Mouse (Mus musculus) embryonic facial prominence, embryonic 12.5 days (tissue): ENCODE data around the gene Flvcr1. TPM values are rescaled to one million over a fixed set of nuclear protein-coding genes. Genes with fewer than 3 reads are reported as not detected.

ENCODE experiments used
- ATAC-seq: fragments of 200-750 bp; cut with Nextera tagmentation; 2 replicates; pipeline ENCODE4 v1.8.0; 2017; ENCODE audit not compliant: insufficient number of reproducible peaks, insufficient read depth, low FRiP score, low TSS enrichment
- H3K27ac ChIP-seq: fragments of 300-500 bp; sonication (generic); 2 replicates; pipeline ENCODE4 v1.5.1; 2016; ENCODE audit warnings: mild to moderate bottlenecking
- H3K27me3 ChIP-seq: fragments of 300-500 bp; sonication (generic); 2 replicates; pipeline ENCODE4 v1.6.1; 2016; ENCODE audit warnings: mild to moderate bottlenecking, moderate library complexity
- H3K36me3 ChIP-seq: fragments of 300-500 bp; sonication (generic); 2 replicates; pipeline ENCODE4 v1.6.1; 2016; ENCODE audit warnings: mild to moderate bottlenecking
- H3K4me1 ChIP-seq: fragments of 300-500 bp; sonication (generic); 2 replicates; pipeline ENCODE4 v1.6.1; 2016
- H3K4me2 ChIP-seq: fragments of 300-500 bp; sonication (generic); replicated peaks from 2 replicates; pipeline ENCODE4 v1.6.1; 2016; ENCODE audit warnings: mild to moderate bottlenecking, moderate library complexity
- H3K4me3 ChIP-seq: fragments of 300-500 bp; sonication (generic); 2 replicates; pipeline ENCODE4 v1.5.1; 2016; ENCODE audit warnings: mild to moderate bottlenecking
- H3K9ac ChIP-seq: fragments of 300-500 bp; sonication (generic); 2 replicates; pipeline ENCODE4 v1.6.1; 2016; ENCODE audit warnings: mild to moderate bottlenecking, moderate library complexity
- H3K9me3 ChIP-seq: fragments of 300-500 bp; sonication (generic); 2 replicates; pipeline ENCODE4 v1.6.1; 2016; ENCODE audit warnings: mild to moderate bottlenecking, moderate library complexity
- WGBS: fragments of 180-500 bp; shearing (Covaris S2); methylation state at CpG from one replicate; pipeline ENCODE4 v1.1.7; 2016; 5-methylcytosine and 5-hydroxymethylcytosine counted together
- polyA plus RNA-seq: library from polyadenylated mRNA; unstranded; fragments of >200 nt; fragmentation: Nextera tagmentation; extraction: Ambion mirVana; gene quantifications from 2 replicates; pipeline ENCODE4 v1.2.1, GENCODE M21; 2016

The Flvcr1 gene
- polyA plus RNA-seq, 1 experiment from 2014 or later: 7.6 TPM

DNA sequence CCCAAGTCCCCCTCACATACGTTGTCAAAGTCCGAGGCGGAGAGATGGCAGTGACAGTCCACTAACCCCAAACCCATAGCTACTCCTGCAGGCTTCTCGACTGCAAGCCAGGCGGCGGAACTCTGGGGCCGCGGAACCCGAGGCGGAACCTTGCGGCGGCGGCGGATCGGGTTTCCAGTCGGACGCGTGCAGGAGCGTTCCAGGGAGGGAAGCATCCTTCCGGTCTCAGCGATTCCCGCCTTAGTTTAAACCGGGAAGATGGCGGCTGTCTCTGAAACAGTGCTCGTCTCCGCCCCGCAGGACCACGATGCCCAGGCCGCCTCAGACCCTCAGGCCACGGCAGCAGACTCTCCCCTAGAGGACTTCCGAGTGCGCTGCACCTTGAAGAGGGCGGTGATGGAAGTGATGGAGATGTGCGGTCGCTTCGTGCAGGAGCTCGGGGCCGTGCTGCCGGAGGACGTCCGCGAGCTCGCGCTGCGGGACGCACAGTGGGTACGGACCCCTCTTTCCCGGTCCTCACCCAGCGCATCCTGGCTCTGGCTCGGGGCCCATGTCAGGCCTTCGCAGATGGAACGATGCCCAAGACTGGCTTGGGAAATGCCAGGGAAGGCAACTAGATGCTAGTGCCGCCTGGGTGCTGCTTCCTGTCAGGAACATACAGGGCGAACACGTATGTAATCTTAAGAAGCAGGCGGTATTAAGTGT lies 37.0 kb upstream of the Flvcr1 start, which contains the start of the genes Tatdn3 and Nsl1:
Tatdn3 (minus strand) TSS at position 152 of the 705 bp plus-strand sequence.
Nsl1 (plus strand) TSS at position 232 of the 705 bp plus-strand sequence.
- peak within 1 kb of the TSS; percentile 50; the same call in 1 of the 2 replicates for H3K27ac ChIP-seq
- ATAC-seq: peak; percentile 93
- H3K36me3 ChIP-seq: peaks cover 26% of the 10 kb centered on the region
- no peaks in the 10 kb centered on the region for H3K9me3 ChIP-seq
- H3K4me2 ChIP-seq: peak within 1 kb of the TSS; percentile 76
- peak within 1 kb of the TSS; percentile 88 for H3K4me3 ChIP-seq
- H3K9ac ChIP-seq: peak within 1 kb of the TSS; percentile 80
- peaks cover 13% of the 10 kb centered on the region for H3K4me1 ChIP-seq
- H3K27me3 ChIP-seq: no peaks in the 10 kb centered on the region
- under 1% methylated on average over 56 of the region's 56 CpGs for WGBS

DNA sequence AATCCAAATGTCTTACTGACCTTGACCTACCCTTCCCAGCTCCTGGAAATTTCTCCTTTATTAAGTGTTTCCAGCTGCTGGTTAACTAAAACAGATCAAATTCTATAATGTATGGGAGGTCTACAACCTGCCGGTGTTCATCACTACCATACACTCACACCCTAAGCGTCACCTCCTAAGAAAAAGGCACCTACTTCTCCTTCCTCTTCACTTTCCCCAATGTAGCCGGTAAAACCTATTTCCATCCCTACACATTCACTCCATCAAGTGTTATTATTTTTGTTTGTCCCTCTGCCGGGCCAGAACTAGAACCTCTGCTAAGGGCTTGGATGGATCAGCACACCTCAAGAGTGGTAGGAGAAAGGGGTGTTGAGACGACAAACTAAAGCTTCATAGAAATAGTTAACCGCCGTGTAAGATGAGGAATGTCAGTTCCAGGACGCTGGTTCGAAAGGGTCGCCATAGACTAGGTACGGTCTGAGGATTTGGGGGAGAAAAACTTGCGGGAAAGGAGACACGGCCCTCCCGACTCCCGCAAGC lies 36.4 kb upstream of the Flvcr1 start:
- Histone ChIP-seq H3K9ac (peak overlapping the region; percentile 80), H3K4me1 (peaks cover 13% of the 10 kb centered on the region), H3K4me3 (peak overlapping the region; percentile 88), H3K4me2 (peak overlapping the region; percentile 76), H3K27me3 (no peaks in the 10 kb centered on the region), H3K27ac (peak overlapping the region; percentile 50; the same call in 1 of the 2 replicates), H3K36me3 (peaks cover 23% of the 10 kb centered on the region), H3K9me3 (no peaks in the 10 kb centered on the region)
- ATAC-seq: no peak; the same call in 1 of the 2 replicates
- WGBS: 4% methylated on average over 15 of the region's 15 CpGs

GRCm38 (mm10) chr1:191057461-191057860 lies 31.5 kb upstream of the Flvcr1 start:
- H3K27ac ChIP-seq: no peak overlapping the region
- 58% methylated on average over 3 of the region's 3 CpGs for WGBS
- no peak overlapping the region for H3K9ac ChIP-seq
- H3K36me3 ChIP-seq: no peaks in the 10 kb centered on the region
- H3K4me2 ChIP-seq: no peak overlapping the region
- no peaks in the 10 kb centered on the region for H3K9me3 ChIP-seq
- H3K27me3 ChIP-seq: no peaks in the 10 kb centered on the region
- H3K4me1 ChIP-seq: peaks cover 8% of the 10 kb centered on the region; the same call in 1 of the 2 replicates
- no peak for ATAC-seq
- H3K4me3 ChIP-seq: no peak overlapping the region

GRCm38 (mm10) chr1:191055533-191055873 lies 29.5 kb upstream of the Flvcr1 start:
- no peaks in the 10 kb centered on the region for H3K27me3 ChIP-seq
- no peak for ATAC-seq
- H3K36me3 ChIP-seq: no peaks in the 10 kb centered on the region
- H3K9me3 ChIP-seq: no peaks in the 10 kb centered on the region
- H3K4me2 ChIP-seq: no peak overlapping the region
- no peaks in the 10 kb centered on the region for H3K4me1 ChIP-seq
- H3K4me3 ChIP-seq: no peak overlapping the region
- WGBS: 63% methylated on average over 2 of the region's 2 CpGs
- no peak overlapping the region for H3K9ac ChIP-seq
- no peak overlapping the region for H3K27ac ChIP-seq

DNA sequence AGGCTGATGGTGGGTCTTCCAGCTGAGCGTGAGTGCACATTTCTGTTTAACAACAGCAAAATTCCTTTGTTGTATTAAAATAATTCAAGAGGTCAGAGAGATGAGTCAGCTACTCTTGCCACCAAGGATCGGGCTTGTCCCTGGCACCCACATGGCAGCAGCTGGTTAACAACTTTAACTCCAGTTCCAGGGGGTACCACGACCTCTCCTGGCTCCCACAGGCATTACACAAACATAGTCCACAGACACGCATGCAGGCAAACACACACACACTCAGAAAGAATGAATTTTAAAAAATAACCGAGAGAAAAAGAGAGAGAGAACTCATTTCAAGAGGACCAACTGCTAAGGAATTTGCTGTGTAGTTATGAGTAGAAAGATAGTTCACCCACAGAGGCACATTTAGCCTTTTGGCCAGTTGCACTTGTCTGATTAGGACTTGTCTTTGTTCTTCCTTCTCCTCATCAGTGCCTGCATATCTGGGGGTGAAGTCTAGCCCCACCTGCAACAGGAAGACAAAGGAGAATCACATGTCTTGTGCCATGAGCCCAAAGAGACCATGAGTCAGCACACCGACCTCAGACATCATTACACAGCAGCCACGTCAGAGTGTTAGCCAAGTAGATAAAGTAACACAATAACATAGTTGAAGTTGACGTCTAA lies 29.0 kb upstream of the Flvcr1 start:
- Histone ChIP-seq H3K9ac (no peak overlapping the region), H3K4me1 (no peaks in the 10 kb centered on the region), H3K36me3 (no peaks in the 10 kb centered on the region), H3K27me3 (no peaks in the 10 kb centered on the region), H3K27ac (no peak overlapping the region), H3K4me2 (no peak overlapping the region), H3K4me3 (no peak overlapping the region), H3K9me3 (no peaks in the 10 kb centered on the region)
- WGBS: 72% methylated on average over 8 of the region's 8 CpGs
- ATAC-seq: no peak

GRCm38 (mm10) chr1:191053555-191053954 lies 27.6 kb upstream of the Flvcr1 start:
- Histone ChIP-seq H3K9me3 (no peaks in the 10 kb centered on the region), H3K27me3 (no peaks in the 10 kb centered on the region), H3K4me2 (no peak overlapping the region), H3K36me3 (no peaks in the 10 kb centered on the region), H3K9ac (no peak overlapping the region), H3K27ac (no peak overlapping the region), H3K4me3 (no peak overlapping the region), H3K4me1 (no peaks in the 10 kb centered on the region)
- 84% methylated on average over 3 of the region's 3 CpGs for WGBS
- ATAC-seq: no peak

DNA sequence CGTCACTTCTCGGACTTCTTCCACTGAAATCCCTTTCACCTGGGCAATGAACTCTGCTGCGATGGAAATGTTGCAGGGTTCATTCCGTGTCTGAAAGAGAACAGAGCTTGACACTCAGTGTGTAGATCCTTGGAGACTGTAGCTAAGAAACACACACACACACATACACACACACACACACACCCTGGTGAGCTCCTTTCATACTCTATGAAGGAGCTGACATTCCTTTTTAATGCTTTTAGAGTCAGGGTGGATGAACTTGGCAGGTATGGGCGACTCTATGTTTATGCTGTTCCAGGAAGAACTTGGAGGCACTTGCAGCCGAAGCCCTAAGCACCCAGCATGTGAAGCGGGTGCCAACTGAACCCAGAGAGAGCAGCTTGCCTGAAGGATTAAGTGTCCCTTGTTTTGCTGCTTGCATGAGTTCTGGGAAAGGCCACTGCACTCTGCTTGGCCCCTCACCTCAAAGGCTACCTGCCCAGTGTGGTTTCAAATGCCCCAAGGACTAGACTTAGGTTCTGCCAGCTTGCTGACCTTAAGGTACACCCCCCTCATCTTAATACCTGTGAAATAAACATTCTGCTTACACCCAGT lies 20.4 kb upstream of the Flvcr1 start:
- H3K9ac ChIP-seq: no peak overlapping the region
- no peaks in the 10 kb centered on the region for H3K4me1 ChIP-seq
- H3K9me3 ChIP-seq: no peaks in the 10 kb centered on the region
- H3K27me3 ChIP-seq: no peaks in the 10 kb centered on the region
- H3K36me3 ChIP-seq: no peaks in the 10 kb centered on the region
- H3K4me3 ChIP-seq: no peak overlapping the region
- no peak overlapping the region for H3K4me2 ChIP-seq
- ATAC-seq: no peak
- no peak overlapping the region for H3K27ac ChIP-seq
- WGBS: 67% methylated on average over 7 of the region's 7 CpGs

DNA sequence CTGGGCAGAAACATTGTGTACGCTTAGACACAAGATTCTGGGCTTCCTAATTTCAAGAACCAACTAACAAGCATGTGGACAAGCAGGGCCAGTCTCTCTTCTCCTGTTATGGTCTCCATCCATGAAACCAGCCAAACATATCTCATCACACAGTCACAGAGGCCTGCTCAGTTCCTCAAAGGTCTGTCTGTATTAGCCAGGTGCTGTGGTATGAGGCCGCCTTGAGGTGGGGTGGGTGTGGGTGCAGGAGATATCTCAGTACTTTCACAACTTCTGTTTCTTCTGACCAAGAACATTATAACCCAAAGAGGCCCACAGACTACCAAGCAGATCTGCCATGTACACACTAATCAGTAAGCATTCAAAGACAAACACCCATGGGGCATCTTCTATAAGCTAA lies 19.3 kb upstream of the Flvcr1 start:
- no peaks in the 10 kb centered on the region for H3K36me3 ChIP-seq
- H3K4me2 ChIP-seq: no peak overlapping the region
- ATAC-seq: no peak
- H3K27ac ChIP-seq: no peak overlapping the region
- H3K9me3 ChIP-seq: no peaks in the 10 kb centered on the region
- H3K27me3 ChIP-seq: no peaks in the 10 kb centered on the region
- no peaks in the 10 kb centered on the region for H3K4me1 ChIP-seq
- H3K9ac ChIP-seq: no peak overlapping the region
- 94% methylated on average over 2 of the region's 2 CpGs for WGBS
- no peak overlapping the region for H3K4me3 ChIP-seq

DNA sequence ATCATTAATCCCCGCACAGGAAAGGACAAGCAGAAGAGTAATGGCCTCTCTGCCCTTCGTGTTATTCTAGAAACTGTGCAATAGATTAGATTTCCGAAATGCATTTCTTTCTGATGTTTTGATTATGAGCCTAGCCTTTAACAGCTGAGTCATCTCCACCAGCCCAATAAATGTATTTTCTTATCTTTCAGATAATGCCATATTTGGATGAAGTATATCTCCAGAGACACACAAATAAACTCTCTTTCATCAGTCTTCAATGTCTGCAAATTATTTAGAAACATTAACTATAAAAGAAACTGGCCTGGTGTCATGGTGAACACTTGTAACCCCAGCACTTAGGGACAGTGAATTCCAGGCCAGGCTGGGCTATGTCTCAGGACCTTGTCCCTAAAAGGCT lies 16.7 kb upstream of the Flvcr1 start:
- Histone ChIP-seq H3K4me3 (no peak overlapping the region), H3K36me3 (no peaks in the 10 kb centered on the region), H3K4me1 (no peaks in the 10 kb centered on the region), H3K27me3 (no peaks in the 10 kb centered on the region), H3K9me3 (no peaks in the 10 kb centered on the region), H3K9ac (no peak overlapping the region), H3K27ac (no peak overlapping the region), H3K4me2 (no peak overlapping the region)
- ATAC-seq: no peak
- 78% methylated on average over 3 of the region's 3 CpGs for WGBS

DNA sequence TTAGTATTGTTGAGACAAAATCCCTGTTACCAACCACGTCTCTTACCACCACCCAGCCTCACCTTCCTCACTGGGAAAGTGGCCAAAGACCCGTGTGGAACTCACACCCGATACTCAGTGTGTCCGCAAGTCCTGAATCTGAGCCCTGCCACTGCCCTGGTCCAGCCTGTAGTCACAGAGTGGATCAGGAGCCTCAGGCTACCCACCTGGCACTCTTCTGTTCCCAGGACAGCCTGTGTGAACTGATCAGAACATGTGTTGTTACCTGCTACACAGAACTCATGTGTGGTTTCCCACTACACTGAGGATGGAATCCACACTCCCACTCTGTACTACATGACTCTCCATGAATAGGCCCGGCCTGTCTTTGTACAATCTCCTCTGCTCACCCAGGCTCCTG lies 16.1 kb upstream of the Flvcr1 start:
- ATAC-seq: no peak
- H3K9ac ChIP-seq: no peak overlapping the region
- H3K27ac ChIP-seq: no peak overlapping the region
- no peaks in the 10 kb centered on the region for H3K9me3 ChIP-seq
- no peaks in the 10 kb centered on the region for H3K36me3 ChIP-seq
- no peak overlapping the region for H3K4me3 ChIP-seq
- no peaks in the 10 kb centered on the region for H3K4me1 ChIP-seq
- no peak overlapping the region for H3K4me2 ChIP-seq
- 84% methylated on average over 5 of the region's 5 CpGs for WGBS
- no peaks in the 10 kb centered on the region for H3K27me3 ChIP-seq

- no peak overlapping the region for H3K27ac ChIP-seq
- ATAC-seq: no peak
- H3K9ac ChIP-seq: no peak overlapping the region
- H3K27me3 ChIP-seq: no peaks in the 10 kb centered on the region
- no peaks in the 10 kb centered on the region for H3K9me3 ChIP-seq
- no peak overlapping the region for H3K4me2 ChIP-seq
- H3K36me3 ChIP-seq: no peaks in the 10 kb centered on the region
- H3K4me3 ChIP-seq: no peak overlapping the region
- no peaks in the 10 kb centered on the region for H3K4me1 ChIP-seq
Measured at GRCm38 (mm10) chr1:191041352-191041751, 15.4 kb upstream of the Flvcr1 start.

GRCm38 (mm10) chr1:191037999-191038398 lies 12.0 kb upstream of the Flvcr1 start:
- Histone ChIP-seq H3K4me3 (no peak overlapping the region), H3K4me1 (no peaks in the 10 kb centered on the region), H3K4me2 (no peak overlapping the region), H3K9ac (no peak overlapping the region), H3K27ac (no peak overlapping the region), H3K36me3 (no peaks in the 10 kb centered on the region), H3K27me3 (no peaks in the 10 kb centered on the region), H3K9me3 (no peaks in the 10 kb centered on the region)
- 92% methylated on average over 4 of the region's 4 CpGs for WGBS
- no peak for ATAC-seq
